Mouse (Mus musculus) C2C12 (cell line): ENCODE results near the gene Tmem255b. TPM values are rescaled to one million over a fixed set of nuclear protein-coding genes. Genes with fewer than 3 reads are reported as not detected.

Source experiments
- H3K27me3 ChIP-seq: one replicate; pipeline ENCODE4 v1.6.1; 2011; ENCODE audit not compliant: control insufficient read depth, insufficient read depth, insufficient read length
- H3K36me3 ChIP-seq: one replicate; pipeline ENCODE4 v1.6.1; 2011; ENCODE audit not compliant: control insufficient read depth, insufficient read depth
- H3K4me3 ChIP-seq: one replicate; pipeline ENCODE4 v1.5.1; 2011; ENCODE audit warnings: mild to moderate bottlenecking, control low read depth; ENCODE audit not compliant: poor library complexity, insufficient read depth, severe bottlenecking
- H3K79me2 ChIP-seq: one replicate; pipeline ENCODE4 v1.6.1; 2011; ENCODE audit not compliant: control insufficient read depth, insufficient read depth
- H3K79me3 ChIP-seq: one replicate; pipeline ENCODE4 v1.6.1; 2011; ENCODE audit warnings: low read depth, control low read depth
- H3ac ChIP-seq: one replicate; pipeline ENCODE3; 2011; ENCODE audit warnings: low read depth; ENCODE audit not compliant: control insufficient read depth, insufficient read length
- CEBPB ChIP-seq: IDR thresholded peaks from one replicate; pipeline ENCODE4 v1.6.1; 2011; ENCODE audit warnings: low read depth, mild to moderate bottlenecking, control low read depth, moderate library complexity
- CTCF ChIP-seq: IDR thresholded peaks from one replicate; pipeline ENCODE4 v1.5.1; 2011; ENCODE audit not compliant: control insufficient read depth, insufficient read depth, insufficient read length
- FOSL1 ChIP-seq: IDR thresholded peaks from one replicate; pipeline ENCODE4 v1.8.0; 2011; ENCODE audit warnings: mild to moderate bottlenecking, low read length; ENCODE audit not compliant: poor library complexity, insufficient read depth, severe bottlenecking
- MAX ChIP-seq: IDR thresholded peaks from one replicate; pipeline ENCODE4 v1.6.1; 2011; ENCODE audit warnings: mild to moderate bottlenecking, control low read depth
- MYOD1 ChIP-seq: IDR thresholded peaks from one replicate; pipeline ENCODE4 v1.6.1; 2011; ENCODE audit warnings: low read depth; ENCODE audit not compliant: control insufficient read depth, insufficient read length
- MYOG ChIP-seq: IDR thresholded peaks from one replicate; pipeline ENCODE4 v1.6.1; 2011; ENCODE audit not compliant: control insufficient read depth, insufficient read length; ENCODE audit errors: extremely low read depth
- USF1 ChIP-seq: IDR thresholded peaks from one replicate; pipeline ENCODE4 v1.6.1; 2011; ENCODE audit warnings: low read depth, mild to moderate bottlenecking, control low read depth, moderate library complexity
- polyA plus RNA-seq: library from polyadenylated mRNA; unstranded; fragments of >200 nt; fragmentation: generic; extraction: Trizol; gene quantifications from one replicate; pipeline ENCODE4 v1.2.1, GENCODE M21; 2012; ENCODE audit warnings: missing spikeins

Tmem255b gene
- polyA plus RNA-seq, 1 experiment = not detected

DNA sequence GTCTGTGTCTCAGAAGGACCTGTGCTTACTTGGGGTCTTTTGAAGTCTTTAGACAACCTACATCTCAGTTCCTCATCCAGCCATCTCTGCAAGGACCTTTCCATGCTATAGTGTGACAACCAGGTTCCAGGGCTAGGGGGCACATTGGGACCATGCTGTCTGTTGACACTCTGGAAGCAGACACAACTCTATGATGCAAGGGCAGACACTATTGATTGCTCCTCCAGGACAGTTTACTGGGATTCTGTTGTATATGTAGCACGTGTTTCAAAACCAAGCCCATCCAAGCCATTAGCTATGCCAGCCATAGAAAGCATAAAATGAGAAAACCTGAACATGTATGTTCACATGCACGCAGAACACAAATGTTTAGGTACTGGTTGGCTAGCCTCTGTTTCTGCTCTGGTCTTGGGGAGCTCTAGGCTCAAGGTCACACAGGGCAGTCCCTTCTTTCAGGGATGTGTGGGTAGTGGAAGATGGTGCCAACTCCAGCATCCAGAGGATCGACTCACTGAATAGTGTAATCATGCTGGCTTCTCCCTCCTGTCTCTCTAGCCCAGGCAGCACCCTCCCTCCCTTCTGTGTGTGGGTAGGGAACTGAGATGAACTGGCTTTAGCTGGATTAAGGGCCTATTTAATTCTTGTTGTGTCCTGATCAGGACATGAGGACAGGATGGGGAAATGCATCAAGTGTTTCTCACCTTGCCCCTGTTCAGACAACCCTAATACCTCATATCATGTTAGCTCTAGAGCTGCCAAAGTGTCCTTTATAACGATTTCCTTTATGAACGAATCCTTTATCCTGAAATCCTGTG is 78.8 kb downstream of the Tmem255b start:
- no peaks in the 10 kb centered on the region for H3K79me2 ChIP-seq
- no peak overlapping the region for H3ac ChIP-seq
- no peaks in the 10 kb centered on the region for H3K79me3 ChIP-seq
- TF ChIP-seq FOSL1 (no peak), MYOD1 (no peak), MAX (no peak), MYOG (no peak), CTCF (no peak), CEBPB (no peak), USF1 (no peak)
- peaks cover 18% of the 10 kb centered on the region for H3K27me3 ChIP-seq
- no peaks in the 10 kb centered on the region for H3K36me3 ChIP-seq
- H3K4me3 ChIP-seq = no peak overlapping the region

- H3K4me3 ChIP-seq = no peak overlapping the region
- TF ChIP-seq FOSL1 = no peak
- no peak for TF ChIP-seq CEBPB
- no peak for TF ChIP-seq MYOD1
- peaks cover 25% of the 10 kb centered on the region for H3K27me3 ChIP-seq
- no peaks in the 10 kb centered on the region for H3K79me2 ChIP-seq
- H3ac ChIP-seq = no peak overlapping the region
- H3K36me3 ChIP-seq = no peaks in the 10 kb centered on the region
- no peaks in the 10 kb centered on the region for H3K79me3 ChIP-seq
Observed at GRCm38 (mm10) chr8:13516011-13516442, 81.0 kb downstream of the Tmem255b start.

GRCm38 (mm10) chr8:13516728-13517127 is 81.7 kb downstream of the Tmem255b start:
- no peak overlapping the region for H3ac ChIP-seq
- no peak for TF ChIP-seq FOSL1

DNA sequence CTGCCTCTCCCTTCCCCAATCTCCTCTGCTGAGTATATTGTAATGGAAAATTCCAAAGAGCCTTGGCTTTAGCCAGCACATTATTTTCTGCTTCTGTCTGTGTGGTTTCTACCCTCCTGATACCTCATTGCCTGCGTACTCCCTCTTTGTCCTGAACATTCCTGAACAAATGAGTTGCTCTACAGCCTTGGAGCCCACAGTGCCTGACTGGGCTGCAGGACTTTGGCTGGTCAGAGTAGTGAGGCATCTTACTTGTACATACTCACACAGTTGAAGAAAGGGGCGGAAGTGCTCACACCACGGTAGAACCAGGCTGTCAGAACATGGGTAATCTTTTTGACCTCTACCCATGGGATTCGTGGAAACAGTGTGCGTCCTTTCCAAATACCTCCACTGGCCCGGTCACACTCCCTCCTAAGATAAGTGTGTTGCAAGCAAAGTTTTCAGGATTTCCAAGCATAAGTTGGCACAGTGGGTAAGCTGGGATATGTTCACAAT is 82.3 kb downstream of the Tmem255b start:
- no peaks in the 10 kb centered on the region for H3K79me2 ChIP-seq
- no peaks in the 10 kb centered on the region for H3K79me3 ChIP-seq
- H3K27me3 ChIP-seq = peaks cover 35% of the 10 kb centered on the region
- H3K36me3 ChIP-seq = no peaks in the 10 kb centered on the region
- TF ChIP-seq MYOD1 (no peak), CTCF (no peak), USF1 (no peak), CEBPB (no peak), MAX (no peak), MYOG (no peak)
- no peak overlapping the region for H3K4me3 ChIP-seq
- H3ac ChIP-seq = no peak overlapping the region

More at GRCm38 (mm10) chr8:13516728-13517127, 81.7 kb downstream of the Tmem255b start:
- H3K79me3 ChIP-seq = no peaks in the 10 kb centered on the region
- H3K4me3 ChIP-seq = no peak overlapping the region
- no peaks in the 10 kb centered on the region for H3K79me2 ChIP-seq
- H3K27me3 ChIP-seq = peaks cover 30% of the 10 kb centered on the region
- no peaks in the 10 kb centered on the region for H3K36me3 ChIP-seq

Other genes with a start within 250 kb of the Tmem255b start
- 3.5 TPM for gene Grtp1, start 234.6 kb upstream of the Tmem255b start, polyA plus RNA-seq
- 0.04 TPM for gene Adprhl1, start 181.0 kb upstream of the Tmem255b start, polyA plus RNA-seq
- 12.2 TPM for gene Dcun1d2, start 147.1 kb upstream of the Tmem255b start, polyA plus RNA-seq
- 11.9 TPM for gene Tmco3, start 147.0 kb upstream of the Tmem255b start, polyA plus RNA-seq
- gene Tfdp1, start 96.4 kb upstream of the Tmem255b start, polyA plus RNA-seq = 124 TPM
- not detected for gene Atp4b, start 38.4 kb upstream of the Tmem255b start, polyA plus RNA-seq
- not detected for gene Grk1, start 30.1 kb upstream of the Tmem255b start, polyA plus RNA-seq
- gene Gas6, start 59.3 kb downstream of the Tmem255b start, polyA plus RNA-seq = 0.73 TPM
- gene 1700029H14Rik, start 127.3 kb downstream of the Tmem255b start, polyA plus RNA-seq = not detected
- gene Rasa3, start 242.4 kb downstream of the Tmem255b start, polyA plus RNA-seq = 67.0 TPM